Mouse (Mus musculus): Measurements from ENCODE around the gene Alyref. TPM values are rescaled to one million over a fixed set of nuclear protein-coding genes. Genes with fewer than 3 reads are reported as not detected.

Gene Alyref
- polyA plus RNA-seq, 1 experiment: 22.1 TPM

DNA sequence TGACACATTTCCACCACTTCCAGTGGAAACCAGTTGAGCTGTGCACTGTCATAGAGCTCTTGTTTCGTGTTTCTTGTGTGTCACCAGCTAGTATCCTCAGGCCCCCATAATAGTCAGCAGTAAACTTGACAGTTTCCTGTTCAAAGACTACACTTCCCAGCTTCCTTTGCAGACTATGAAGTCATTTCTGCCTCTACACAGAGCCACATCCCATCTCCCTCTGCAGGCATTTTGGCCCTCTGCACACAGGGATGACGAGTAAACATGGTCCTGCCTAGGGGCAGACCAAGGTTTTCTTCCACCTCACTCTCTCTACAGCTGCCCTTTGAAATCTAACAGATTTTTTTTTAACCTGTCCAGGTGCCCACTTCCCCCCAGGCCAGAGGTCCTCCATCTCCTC is 50.7 kb downstream of the Alyref start:
- no peak for DNase-seq (ENCODE audit: low read depth in 1 of 2, low spot score in 2 of 2)
- peaks cover 22% of the 10 kb centered on the region for H3K36me3 ChIP-seq (ENCODE audit: control insufficient read depth, insufficient read depth, low read length)

DNA sequence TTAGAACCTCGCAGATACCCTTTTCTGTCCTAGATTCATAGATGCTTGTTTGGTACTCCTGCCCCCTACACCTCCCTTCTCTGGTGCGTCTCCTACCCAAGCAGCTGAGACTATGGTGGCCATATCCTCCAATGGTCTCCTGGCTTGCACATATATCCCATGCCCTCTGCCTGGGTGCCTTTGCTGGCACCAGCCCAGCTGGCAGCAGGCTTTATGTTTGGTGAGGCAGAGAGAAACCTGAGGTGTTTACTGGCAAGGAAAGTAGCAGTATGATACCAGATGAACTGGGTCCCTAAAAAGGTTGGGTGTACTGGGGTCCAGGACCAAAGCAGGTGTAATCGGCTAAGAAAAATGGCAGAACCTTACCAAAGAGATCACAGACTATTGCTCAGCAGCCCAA is 52.2 kb downstream of the Alyref start:
- DNase-seq (ENCODE audit: low read depth in 1 of 2, low spot score in 2 of 2): no peak
- Histone ChIP-seq H3K27ac (ENCODE audit: insufficient read depth, low read length) (no peak overlapping the region), H3K4me1 (ENCODE audit: control insufficient read depth, insufficient read depth, insufficient read length) (peaks cover 14% of the 10 kb centered on the region), H3K27me3 (ENCODE audit: control insufficient read depth, insufficient read depth, low read length) (no peaks in the 10 kb centered on the region), H3K36me3 (ENCODE audit: control insufficient read depth, insufficient read depth, low read length) (peaks cover 23% of the 10 kb centered on the region), H3K4me3 (ENCODE audit: extremely low read depth, insufficient read depth, insufficient read length) (no peak overlapping the region)
- TF ChIP-seq POLR2A (IDR thresholded peaks at IDR 0.05; ENCODE audit: low read depth, low read length) (no peak), CTCF (IDR thresholded peaks at IDR 0.05; ENCODE audit: extremely low read depth, insufficient read depth, insufficient read length, insufficient replicate concordance) (no peak)
- 90% methylated on average over 3 of the region's 3 CpGs for WGBS

More for the DNA sequence above, 50.7 kb downstream of the Alyref start:
- Histone ChIP-seq H3K4me1 (ENCODE audit: control insufficient read depth, insufficient read depth, insufficient read length) (peaks cover 14% of the 10 kb centered on the region), H3K27me3 (ENCODE audit: control insufficient read depth, insufficient read depth, low read length) (no peaks in the 10 kb centered on the region), H3K4me3 (ENCODE audit: extremely low read depth, insufficient read depth, insufficient read length) (no peak overlapping the region), H3K27ac (ENCODE audit: insufficient read depth, low read length) (no peak overlapping the region)
- no peak for TF ChIP-seq CTCF (IDR thresholded peaks at IDR 0.05; ENCODE audit: extremely low read depth, insufficient read depth, insufficient read length, insufficient replicate concordance)
- no peak for TF ChIP-seq POLR2A (IDR thresholded peaks at IDR 0.05; ENCODE audit: low read depth, low read length)
- WGBS: 56% methylated on average over 2 of the region's 2 CpGs

DNA sequence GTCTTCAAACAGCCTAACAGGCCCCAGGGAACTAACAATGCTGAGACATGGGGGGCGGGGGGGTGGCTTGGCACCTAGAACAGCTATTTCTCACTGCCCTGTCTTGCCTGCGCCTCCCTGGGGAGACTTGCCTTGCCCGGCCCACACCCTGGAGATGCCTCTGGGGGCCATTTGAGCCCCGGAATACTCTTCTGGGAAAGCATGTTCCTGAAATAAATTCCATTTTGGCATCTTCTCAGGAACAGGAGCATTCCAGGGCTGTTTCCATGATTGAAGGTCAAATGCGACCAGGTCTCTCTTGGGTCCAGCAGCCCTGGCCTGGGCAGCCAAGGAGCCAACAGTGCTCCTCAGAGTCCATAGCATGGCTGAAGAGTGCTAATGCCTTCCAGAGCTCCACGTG is 55.8 kb downstream of the Alyref start:
- TF ChIP-seq POLR2A (IDR thresholded peaks at IDR 0.05; ENCODE audit: low read depth, low read length): no peak
- TF ChIP-seq CTCF (IDR thresholded peaks at IDR 0.05; ENCODE audit: extremely low read depth, insufficient read depth, insufficient read length, insufficient replicate concordance): no peak
- WGBS: 92% methylated on average over 6 of the region's 6 CpGs
- DNase-seq (ENCODE audit: low read depth in 1 of 2, low spot score in 2 of 2): no peak
- Histone ChIP-seq H3K36me3 (ENCODE audit: control insufficient read depth, insufficient read depth, low read length) (peaks cover 23% of the 10 kb centered on the region), H3K4me1 (ENCODE audit: control insufficient read depth, insufficient read depth, insufficient read length) (peaks cover 7% of the 10 kb centered on the region), H3K4me3 (ENCODE audit: extremely low read depth, insufficient read depth, insufficient read length) (no peak overlapping the region), H3K27me3 (ENCODE audit: control insufficient read depth, insufficient read depth, low read length) (no peaks in the 10 kb centered on the region), H3K27ac (ENCODE audit: insufficient read depth, low read length) (no peak overlapping the region)

Other genes starting within 250 kb of the Alyref start
- gene Actg1, start 249.8 kb downstream of the Alyref start, polyA plus RNA-seq (2012; rRNA removed): 951 and 978 TPM in 2 replicates
- gene Fscn2, start 236.8 kb downstream of the Alyref start, polyA plus RNA-seq (2012; rRNA removed): 0.08 TPM in 1 of 2 replicates, not detected in the other
- 36.5 and 53.8 TPM in 2 replicates for gene Faap100, start 219.6 kb downstream of the Alyref start, polyA plus RNA-seq (2012; rRNA removed)
- gene Nploc4, start 160.7 kb downstream of the Alyref start, polyA plus RNA-seq (2012; rRNA removed): 25.3 and 31.0 TPM in 2 replicates
- 7.9 and 9.1 TPM in 2 replicates for gene Tspan10, start 155.7 kb downstream of the Alyref start, polyA plus RNA-seq (2012; rRNA removed)
- 0.14 and 0.35 TPM in 2 replicates for gene Pde6g, start 144.9 kb downstream of the Alyref start, polyA plus RNA-seq (2012; rRNA removed)
- gene Oxld1, start 140.3 kb downstream of the Alyref start, polyA plus RNA-seq (2012; rRNA removed): 9.1 and 11.0 TPM in 2 replicates
- gene Ccdc137, start 140.2 kb downstream of the Alyref start, polyA plus RNA-seq (2012; rRNA removed): 11.2 TPM in 2 replicates
- 13.2 and 14.4 TPM in 2 replicates for gene Arl16, start 130.8 kb downstream of the Alyref start, polyA plus RNA-seq (2012; rRNA removed)
- gene Mrpl12, start 113.8 kb downstream of the Alyref start, polyA plus RNA-seq (2012; rRNA removed): 55.1 and 55.7 TPM in 2 replicates
- 36.5 and 48.1 TPM in 2 replicates for gene Slc25a10, start 106.5 kb downstream of the Alyref start, polyA plus RNA-seq (2012; rRNA removed)
- 0.30 and 0.36 TPM in 2 replicates for gene Gcgr, start 67.7 kb downstream of the Alyref start, polyA plus RNA-seq (2012; rRNA removed)
- 79.9 and 99.4 TPM in 2 replicates for gene Mcrip1, start 48.6 kb downstream of the Alyref start, polyA plus RNA-seq (2012; rRNA removed)
- gene Ppp1r27, start 47.2 kb downstream of the Alyref start, polyA plus RNA-seq (2012; rRNA removed): not detected in 2 replicates
- gene P4hb, start 25.1 kb downstream of the Alyref start, polyA plus RNA-seq (2012; rRNA removed): 76.8 and 79.2 TPM in 2 replicates
- gene Arhgdia, start 16.7 kb downstream of the Alyref start, polyA plus RNA-seq (2012; rRNA removed): 620 and 856 TPM in 2 replicates
- 80.1 and 101 TPM in 2 replicates for gene Anapc11, start 56 bp upstream of the Alyref start, polyA plus RNA-seq (2012; rRNA removed)
- 4.4 and 5.5 TPM in 2 replicates for gene Npb, start 10.1 kb upstream of the Alyref start, polyA plus RNA-seq (2012; rRNA removed)
- 139 and 165 TPM in 2 replicates for gene Pcyt2, start 19.6 kb upstream of the Alyref start, polyA plus RNA-seq (2012; rRNA removed)
- 119 and 139 TPM in 2 replicates for gene Sirt7, start 26.9 kb upstream of the Alyref start, polyA plus RNA-seq (2012; rRNA removed)
- gene Mafg, start 35.2 kb upstream of the Alyref start, polyA plus RNA-seq (2012; rRNA removed): 29.9 and 31.3 TPM in 2 replicates
- gene Pycr1, start 45.4 kb upstream of the Alyref start, polyA plus RNA-seq (2012; rRNA removed): 7.5 and 8.7 TPM in 2 replicates
- gene Myadml2, start 49.8 kb upstream of the Alyref start, polyA plus RNA-seq (2012; rRNA removed): 0.83 and 1.5 TPM in 2 replicates
- 0.08 and 0.38 TPM in 2 replicates for gene Notum, start 62.8 kb upstream of the Alyref start, polyA plus RNA-seq (2012; rRNA removed)
- 84.5 and 89.1 TPM in 2 replicates for gene Aspscr1, start 74.6 kb upstream of the Alyref start, polyA plus RNA-seq (2012; rRNA removed)
- gene Cenpx, start 115.4 kb upstream of the Alyref start, polyA plus RNA-seq (2012; rRNA removed): 44.1 and 52.2 TPM in 2 replicates
- 33.5 and 34.9 TPM in 2 replicates for gene Lrrc45, start 115.6 kb upstream of the Alyref start, polyA plus RNA-seq (2012; rRNA removed)
- 3.0 and 4.9 TPM in 2 replicates for gene Rac3, start 123.1 kb upstream of the Alyref start, polyA plus RNA-seq (2012; rRNA removed)
- gene Dcxr, start 128.9 kb upstream of the Alyref start, polyA plus RNA-seq (2012; rRNA removed): 39.1 and 49.3 TPM in 2 replicates
- 5.3 and 5.8 TPM in 2 replicates for gene Cbr2, start 133.7 kb upstream of the Alyref start, polyA plus RNA-seq (2012; rRNA removed)
- 0.67 and 0.84 TPM in 2 replicates for gene Hmga1b, start 164.4 kb upstream of the Alyref start, polyA plus RNA-seq (2012; rRNA removed)
- 27.5 and 32.9 TPM in 2 replicates for gene Rfng, start 185.8 kb upstream of the Alyref start, polyA plus RNA-seq (2012; rRNA removed)
- gene Gps1, start 185.9 kb upstream of the Alyref start, polyA plus RNA-seq (2012; rRNA removed): 84.9 and 88.9 TPM in 2 replicates
- 35.0 and 39.4 TPM in 2 replicates for gene Dus1l, start 198.0 kb upstream of the Alyref start, polyA plus RNA-seq (2012; rRNA removed)
- gene Fasn, start 226.2 kb upstream of the Alyref start, polyA plus RNA-seq (2012; rRNA removed): 151 and 179 TPM in 2 replicates

All from spleen, adult 2 months (tissue).